Mouse (Mus musculus): ENCODE measurements around the gene Mucl3. TPM values are rescaled to one million over a fixed set of nuclear protein-coding genes. Genes with fewer than 3 reads are reported as not detected.

The Mucl3 gene
- total and polyA plus RNA-seq, 3 experiments = 0.04 to 0.11 TPM; not detected in 1

GRCm38 (mm10) chr17:35638475-35639190, 4.9 kb downstream of the Mucl3 start (continued):
- TF ChIP-seq HCFC1 (IDR thresholded peaks at IDR 0.05; ENCODE audit: low read depth, low read length) (0 out of 2 replicates have a peak, but pooled peaks have one; percentile 6), CTCF (IDR thresholded peaks at IDR 0.05 in 2 of 3, conservative IDR thresholded peaks at IDR 0.05 in 1 of 3; ENCODE audit: control insufficient read depth in 1 of 3, insufficient read depth in 1 of 3, low read depth in 2 of 3, low read length in 3 of 3, poor library complexity in 1 of 3, severe bottlenecking in 1 of 3) (no peak), RCOR1 (IDR thresholded peaks at IDR 0.05; ENCODE audit: low read depth, low read length) (peak; percentile 78), USF2 (IDR thresholded peaks at IDR 0.05; ENCODE audit: borderline replicate concordance in 1 of 2, insufficient read depth in 1 of 2, low read depth in 1 of 2, low read length in 2 of 2) (no peak), POLR2AphosphoS2 (IDR thresholded peaks at IDR 0.05; ENCODE audit: low read length) (no peak), BHLHE40 (IDR thresholded peaks at IDR 0.05; ENCODE audit: borderline replicate concordance, low read depth, low read length) (no peak), ZMIZ1 (IDR thresholded peaks at IDR 0.05; ENCODE audit: low read depth, low read length) (no peak), CHD2 (IDR thresholded peaks at IDR 0.05; ENCODE audit: low read length) (peak; percentile 91), ELF1 (IDR thresholded peaks at IDR 0.05; ENCODE audit: low read depth, low read length) (peak; percentile 40; the same call in 1 of the 2 replicates), ZKSCAN1 (IDR thresholded peaks at IDR 0.05; ENCODE audit: low read depth, low read length) (no peak)

GRCm38 (mm10) chr17:35636363-35636762, 7.1 kb downstream of the Mucl3 start:
- H3K9me3 ChIP-seq (replicated peaks; ENCODE audit: insufficient read depth, low read length) = no peaks in the 10 kb centered on the region
- peak; percentile 75 for DNase-seq (ENCODE audit: low read depth, low spot score)
- H3K36me3 ChIP-seq (ENCODE audit: control insufficient read depth in 1 of 2, insufficient read depth in 2 of 2, low read length in 2 of 2) = peaks cover 0 to 11% of the 10 kb centered on the region in 2 experiments; a peak in 2 of 4 replicates
- TF ChIP-seq GABPA (IDR thresholded peaks at IDR 0.05; ENCODE audit: low read depth, low read length) (no peak), MYB (IDR thresholded peaks at IDR 0.05; ENCODE audit: low read depth, low read length) (no peak), KAT2A (conservative IDR thresholded peaks at IDR 0.05; ENCODE audit: low read depth, low read length) (no peak)
- H3K79me2 ChIP-seq (ENCODE audit: control insufficient read depth, insufficient read depth, low read length, poor library complexity) = no peaks in the 10 kb centered on the region
- no peak overlapping the region for H3K27ac ChIP-seq (ENCODE audit: control insufficient read depth, low read depth, low read length)
- peaks cover 0 to 17% of the 10 kb centered on the region in 2 experiments; a peak in 2 of 4 replicates for H3K4me1 ChIP-seq (ENCODE audit: control insufficient read depth in 1 of 2, insufficient read depth in 2 of 2, low read length in 2 of 2)
- no peak overlapping the region; a peak in 1 of 4 replicates for H3K4me3 ChIP-seq (ENCODE audit: control insufficient read depth in 1 of 2, insufficient read depth in 1 of 2, low read depth in 2 of 2, low read length in 2 of 2)
- no peak overlapping the region for H3K9ac ChIP-seq (ENCODE audit: control insufficient read depth, low read depth, low read length, poor library complexity, severe bottlenecking)
- peaks cover under 1 to 3% of the 10 kb centered on the region in 2 experiments; a peak in 1 of 4 replicates for H3K27me3 ChIP-seq (ENCODE audit: control insufficient read depth in 1 of 2, insufficient read depth in 2 of 2, low read length in 2 of 2)

GRCm38 (mm10) chr17:35635699-35636111, 7.8 kb downstream of the Mucl3 start:
- 0 out of 4 replicates have a peak, but pooled peaks cover 0 to 3% of the 10 kb centered on the region in 2 experiments for H3K27me3 ChIP-seq (ENCODE audit: control insufficient read depth in 1 of 2, insufficient read depth in 2 of 2, low read length in 2 of 2)
- TF ChIP-seq GATA1 (IDR thresholded peaks at IDR 0.05; ENCODE audit: low read depth, low read length) (no peak), SMC3 (IDR thresholded peaks at IDR 0.05; ENCODE audit: low read depth, low read length) (peak; percentile 66), CTCF (IDR thresholded peaks at IDR 0.05 in 2 of 3, conservative IDR thresholded peaks at IDR 0.05 in 1 of 3; ENCODE audit: control insufficient read depth in 1 of 3, insufficient read depth in 1 of 3, low read depth in 2 of 3, low read length in 3 of 3, poor library complexity in 1 of 3, severe bottlenecking in 1 of 3) (peak; percentile 56 to 79 (median 69)), RAD21 (IDR thresholded peaks at IDR 0.05; ENCODE audit: low read depth, low read length) (peak; percentile 56), MYC (IDR thresholded peaks at IDR 0.05; ENCODE audit: low read depth, low read length) (peak; percentile 21; the same call in 1 of the 2 replicates), JUND (IDR thresholded peaks at IDR 0.05; ENCODE audit: low read depth, low read length) (no peak), UBTF (IDR thresholded peaks at IDR 0.05; ENCODE audit: borderline replicate concordance, insufficient read depth, low read depth, low read length) (no peak)
- H3K9ac ChIP-seq (ENCODE audit: control insufficient read depth, low read depth, low read length, poor library complexity, severe bottlenecking) = peak overlapping the region; percentile 41
- no peaks in the 10 kb centered on the region for H3K79me2 ChIP-seq (ENCODE audit: control insufficient read depth, insufficient read depth, low read length, poor library complexity)
- H3K9me3 ChIP-seq (replicated peaks; ENCODE audit: insufficient read depth, low read length) = no peaks in the 10 kb centered on the region
- H3K4me1 ChIP-seq (ENCODE audit: control insufficient read depth in 1 of 2, insufficient read depth in 2 of 2, low read length in 2 of 2) = peaks cover 0 to 17% of the 10 kb centered on the region in 2 experiments; a peak in 2 of 4 replicates
- peak overlapping the region; percentile 57 to 63 for H3K4me3 ChIP-seq (ENCODE audit: control insufficient read depth in 1 of 2, insufficient read depth in 1 of 2, low read depth in 2 of 2, low read length in 2 of 2)
- no peak overlapping the region for H3K27ac ChIP-seq (ENCODE audit: control insufficient read depth, low read depth, low read length)
- DNase-seq (ENCODE audit: low read depth, low spot score) = peak; percentile 86
- H3K36me3 ChIP-seq (ENCODE audit: control insufficient read depth in 1 of 2, insufficient read depth in 2 of 2, low read length in 2 of 2) = peaks cover 0 to 11% of the 10 kb centered on the region in 2 experiments; a peak in 2 of 4 replicates

All from MEL (cell line).